Mouse (Mus musculus) cerebellum, adult 18-20 months (tissue): ENCODE data around the gene Tbc1d25.

Experiments
- DNase-seq, 2 experiments: peaks; one replicate each; pipeline ENCODE4 v3.0.0; 2021

Tbc1d25 gene

DNA sequence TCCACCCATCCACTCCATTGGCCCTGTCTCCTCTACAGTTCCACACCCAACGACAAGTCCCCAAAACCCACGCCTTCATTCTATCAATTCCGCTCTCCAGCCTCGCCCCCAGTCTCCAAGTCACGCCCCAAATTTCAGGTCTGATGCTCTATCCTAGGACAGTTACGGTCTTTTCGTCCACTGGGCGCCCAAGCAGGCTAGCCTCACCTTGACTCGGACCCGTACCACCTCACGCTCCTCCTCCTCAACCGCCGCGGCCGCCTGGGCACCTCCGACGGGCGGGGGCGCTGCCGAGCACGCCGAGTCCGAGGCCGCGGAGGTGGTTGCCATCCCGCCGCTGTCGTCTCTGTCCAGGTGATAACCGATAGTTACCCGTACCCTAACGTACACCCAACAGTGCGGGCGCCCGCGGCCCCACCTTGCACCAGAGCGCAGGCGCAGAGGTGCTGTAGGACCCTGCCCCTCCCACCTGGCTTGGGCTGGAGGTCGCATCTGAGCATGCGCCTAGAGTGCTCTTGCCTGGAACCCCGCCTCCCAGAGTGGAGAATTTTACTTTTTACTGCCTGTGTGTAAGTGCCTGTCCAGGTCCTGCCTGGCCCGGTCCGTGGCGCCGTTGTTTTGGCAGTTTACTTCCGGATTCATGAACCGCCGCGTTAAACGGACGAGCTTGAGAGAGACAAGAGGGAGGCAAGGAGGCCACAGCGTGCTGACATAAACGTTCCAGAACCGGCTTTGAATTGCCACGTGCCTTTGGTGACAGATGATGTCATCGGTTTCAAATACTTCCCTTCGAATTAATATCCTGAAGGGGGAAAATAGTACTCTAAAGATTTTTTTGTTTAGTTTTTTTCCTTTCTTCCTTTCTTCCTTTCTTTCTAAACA lies at the start of gene Tbc1d25:
Gene Tbc1d25 (minus strand): TSS at position 678 of the 882 bp plus-strand sequence.
- peak; percentile 86 to 87 for DNase-seq

DNA sequence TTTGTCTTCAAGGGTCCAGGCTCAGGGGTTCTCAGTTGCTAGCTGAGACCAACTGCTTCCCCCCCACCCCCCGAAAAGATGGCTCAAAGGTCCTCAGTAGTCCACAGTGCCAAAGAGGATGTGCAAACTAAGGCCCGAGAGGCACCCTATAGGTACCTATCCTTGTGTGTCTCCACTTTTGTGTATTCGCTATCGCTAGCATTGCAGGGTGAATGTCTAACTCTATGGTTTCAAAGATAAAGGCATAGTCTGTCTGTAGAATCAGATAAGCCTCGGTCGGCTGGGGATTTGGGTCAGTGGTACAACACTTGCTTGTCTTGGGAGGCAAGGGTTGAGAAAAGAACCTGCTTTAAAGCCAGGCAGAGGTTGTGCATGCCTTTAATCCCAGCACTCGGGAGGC lies 47.5 kb upstream of the Tbc1d25 start:
- DNase-seq = no peak

DNA sequence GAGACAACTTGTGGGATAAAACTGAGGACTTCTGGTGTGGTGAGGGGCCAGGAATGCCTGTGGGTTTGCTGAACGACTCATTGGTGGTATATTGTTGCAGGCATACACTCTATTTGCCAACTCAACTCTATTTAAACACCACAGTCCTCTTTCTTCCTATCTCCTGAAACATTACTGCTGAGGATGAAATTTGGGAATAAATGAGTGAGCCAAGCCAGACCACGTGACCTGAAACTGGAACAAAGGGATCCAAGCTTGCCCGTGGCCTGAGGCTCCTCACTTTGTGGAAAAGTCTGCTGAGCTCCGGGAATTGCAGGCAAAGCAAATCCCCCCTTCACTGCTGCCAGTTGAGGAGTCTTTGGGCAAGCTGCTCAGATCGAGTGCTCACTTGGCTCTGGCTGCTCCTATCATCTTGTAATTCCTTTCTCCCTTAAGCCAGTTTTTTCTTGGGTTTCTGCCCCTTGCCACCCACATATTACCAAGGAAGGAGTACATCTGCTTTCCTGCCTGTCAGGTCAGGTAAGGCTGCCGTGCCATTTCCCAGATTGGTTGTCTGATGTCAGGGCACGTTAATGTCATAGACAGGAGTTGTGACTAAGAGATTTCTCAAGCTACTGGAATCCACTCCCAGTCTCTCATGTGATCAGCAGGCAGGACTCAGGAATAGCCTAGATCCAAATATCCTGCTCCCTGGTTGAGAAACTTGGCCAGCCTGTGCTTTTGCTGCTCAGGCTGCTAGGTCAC lies 46.9 kb upstream of the Tbc1d25 start:
- peak; percentile 58 to 64 for DNase-seq

DNA sequence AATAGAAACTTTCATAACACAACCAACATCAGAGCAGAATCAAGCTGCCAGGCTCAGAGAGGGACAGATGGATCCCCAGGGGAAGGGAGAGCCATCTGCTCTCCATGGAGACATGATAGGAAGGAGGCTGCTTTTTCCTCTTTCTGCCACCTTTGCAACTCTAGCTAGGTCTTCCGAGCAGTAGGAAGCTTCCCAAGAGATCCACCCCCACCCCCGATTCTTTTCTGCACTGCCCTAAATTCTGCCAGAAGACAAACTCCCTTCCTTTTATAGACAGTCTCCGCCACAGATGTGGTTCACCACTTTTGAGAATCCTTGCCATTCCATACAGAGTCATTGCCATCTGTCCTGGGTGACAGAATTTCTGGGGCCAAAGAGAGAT lies 46.3 kb upstream of the Tbc1d25 start:
- peak; percentile 63 to 72 for DNase-seq

DNA sequence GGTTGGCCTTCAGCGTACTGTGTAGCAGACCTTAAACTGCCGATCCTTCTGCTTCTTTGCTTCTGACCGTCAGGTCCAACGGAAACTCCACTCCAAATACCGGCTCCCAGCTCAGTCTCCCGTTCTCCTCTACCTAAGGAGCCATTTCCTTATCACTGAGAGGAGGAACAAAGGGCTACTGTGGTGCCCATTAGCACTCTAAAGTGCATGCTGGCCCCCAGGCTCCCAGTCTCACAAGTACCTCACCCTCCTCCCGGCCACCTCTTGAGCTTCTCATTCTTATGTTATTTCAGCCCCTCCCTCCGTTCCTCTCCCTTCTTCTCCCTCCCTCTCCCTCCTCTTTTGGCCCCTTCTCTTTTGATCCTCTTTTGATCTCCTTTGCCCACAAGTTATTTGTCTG lies 43.7 kb upstream of the Tbc1d25 start:
- no peak for DNase-seq

DNA sequence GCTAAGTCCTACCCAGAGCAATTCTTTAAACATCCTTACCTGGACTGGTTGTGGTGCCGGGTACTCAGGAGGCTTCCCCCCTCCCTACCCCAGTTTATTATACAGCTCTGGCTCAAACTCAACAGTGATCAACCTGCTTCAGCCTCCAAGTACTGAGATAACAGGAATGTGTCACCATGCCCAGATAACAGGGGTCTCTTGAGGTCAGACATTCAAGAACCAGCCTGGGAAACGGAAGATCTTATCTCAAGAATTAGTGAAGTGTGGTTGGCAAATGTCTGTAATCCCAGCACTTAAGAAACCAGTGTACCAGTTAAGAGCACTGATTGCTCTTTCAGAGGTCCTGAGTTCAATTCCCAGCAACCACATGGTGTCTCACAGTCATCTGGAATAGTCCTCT lies 42.1 kb upstream of the Tbc1d25 start:
- DNase-seq = no peak

DNA sequence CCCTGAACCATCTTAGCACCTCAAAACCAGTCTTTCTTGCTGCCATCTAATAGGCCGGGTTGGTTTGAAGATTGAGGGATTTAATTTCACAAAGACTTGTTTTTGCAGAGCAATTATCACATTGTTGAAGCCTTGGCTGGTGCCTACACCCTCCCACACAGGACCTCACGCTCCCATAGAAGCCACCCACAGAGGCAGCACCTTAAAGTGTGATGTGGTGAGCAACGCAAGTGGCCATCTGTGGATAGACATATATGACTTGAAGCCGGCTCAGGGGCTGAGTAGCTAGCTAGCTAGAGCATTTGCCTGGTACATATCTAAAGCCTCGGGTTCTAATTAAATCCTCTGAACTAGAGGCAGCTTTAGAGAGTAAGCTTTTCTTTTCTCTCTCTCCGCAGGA lies 41.4 kb upstream of the Tbc1d25 start:
- no peak for DNase-seq

DNA sequence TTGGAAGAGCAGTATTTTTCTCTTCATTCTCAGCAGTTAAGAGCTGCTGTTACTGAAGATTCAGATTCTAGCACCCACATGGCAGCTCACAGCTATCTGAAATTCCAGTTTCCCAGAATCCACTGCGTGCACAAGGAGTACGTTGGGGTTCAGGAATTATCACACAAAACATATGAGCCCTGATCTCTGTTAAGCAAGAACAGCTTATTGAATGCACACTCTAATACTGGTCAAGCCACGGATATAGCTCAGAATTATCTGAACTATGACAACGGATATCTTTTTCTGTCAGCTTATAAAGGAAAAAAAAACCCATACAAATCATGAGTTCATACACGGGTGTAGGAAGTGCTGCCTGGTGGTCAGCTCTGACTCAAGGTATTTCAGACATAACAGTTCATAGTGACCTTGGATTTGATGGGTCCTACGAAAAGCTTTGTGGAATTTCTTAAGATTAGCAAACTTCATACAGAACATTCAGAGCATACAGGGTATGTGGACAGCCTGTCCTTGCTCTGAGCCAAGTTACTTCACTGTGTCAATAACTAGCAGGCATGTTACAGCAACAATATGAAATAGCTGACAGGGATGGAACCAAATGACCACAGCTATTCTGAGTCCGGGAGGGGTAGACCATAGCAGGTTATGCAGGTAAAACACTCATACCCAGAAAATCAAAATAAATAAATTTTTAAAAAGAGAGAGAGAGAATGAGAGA lies 35.7 kb upstream of the Tbc1d25 start:
- DNase-seq = no peak

DNA sequence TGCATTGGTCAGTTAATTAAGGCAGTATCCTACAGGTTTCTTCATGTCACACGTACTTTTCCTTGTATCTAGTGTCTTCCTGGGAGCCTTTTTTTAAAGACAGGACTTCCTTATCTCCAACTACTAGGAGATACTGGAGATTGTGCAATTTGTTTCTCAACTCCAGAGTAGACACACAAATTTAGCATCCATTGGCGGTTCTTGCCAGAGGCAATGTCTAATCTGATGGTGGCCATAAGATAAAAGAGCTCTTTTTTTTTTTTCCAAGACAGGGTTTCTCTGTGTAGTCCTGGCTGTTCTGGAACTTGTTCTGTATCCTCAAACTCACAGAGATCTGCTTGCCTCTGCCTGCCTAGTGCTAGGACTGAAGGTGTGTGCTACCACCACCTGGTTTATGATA lies 33.7 kb upstream of the Tbc1d25 start:
- no peak for DNase-seq

DNA sequence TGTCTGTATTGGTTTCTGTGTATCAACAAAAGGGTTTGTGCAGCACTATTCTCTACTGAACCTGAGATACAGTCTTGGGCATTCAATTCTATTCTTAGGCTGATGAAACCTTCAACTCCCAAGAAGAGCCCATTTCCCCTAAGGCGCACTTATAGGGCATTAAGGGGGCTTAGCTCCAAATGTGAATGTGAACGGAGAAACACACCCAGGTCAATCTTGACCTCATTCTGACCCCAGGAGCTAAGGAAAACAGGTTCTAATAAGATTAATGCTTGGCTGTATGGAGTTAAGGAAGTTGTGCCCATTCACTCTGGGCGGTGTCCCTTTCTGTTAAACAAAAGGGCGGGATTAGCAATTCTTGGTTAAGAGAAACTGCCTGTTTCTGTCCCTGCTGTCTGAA lies 31.2 kb upstream of the Tbc1d25 start:
- DNase-seq = no peak

DNA sequence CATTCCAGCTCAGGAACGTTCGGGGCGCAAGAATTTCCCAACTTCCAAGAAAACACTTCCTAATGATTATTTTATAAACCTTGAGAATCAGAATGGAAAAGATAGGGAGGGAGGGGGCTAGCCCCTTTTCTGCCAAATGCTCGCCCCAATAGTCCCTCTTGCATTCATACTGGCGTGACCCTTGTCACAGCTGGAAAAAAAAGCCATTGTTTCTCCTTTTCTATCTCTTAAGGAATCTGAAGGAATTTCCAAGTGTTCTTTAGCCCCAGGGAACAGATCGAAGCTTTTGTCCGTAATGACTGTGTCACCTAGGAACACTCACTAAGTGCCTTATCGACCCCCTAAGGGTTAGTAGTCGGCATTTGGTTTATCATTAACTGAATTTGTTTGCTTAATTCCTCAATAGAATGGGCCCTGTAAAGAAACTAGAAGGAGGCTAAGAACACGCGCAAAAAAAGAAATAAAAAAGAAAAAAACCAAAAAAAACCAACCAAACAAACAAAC lies 30.8 kb upstream of the Tbc1d25 start:
- DNase-seq = no peak

DNA sequence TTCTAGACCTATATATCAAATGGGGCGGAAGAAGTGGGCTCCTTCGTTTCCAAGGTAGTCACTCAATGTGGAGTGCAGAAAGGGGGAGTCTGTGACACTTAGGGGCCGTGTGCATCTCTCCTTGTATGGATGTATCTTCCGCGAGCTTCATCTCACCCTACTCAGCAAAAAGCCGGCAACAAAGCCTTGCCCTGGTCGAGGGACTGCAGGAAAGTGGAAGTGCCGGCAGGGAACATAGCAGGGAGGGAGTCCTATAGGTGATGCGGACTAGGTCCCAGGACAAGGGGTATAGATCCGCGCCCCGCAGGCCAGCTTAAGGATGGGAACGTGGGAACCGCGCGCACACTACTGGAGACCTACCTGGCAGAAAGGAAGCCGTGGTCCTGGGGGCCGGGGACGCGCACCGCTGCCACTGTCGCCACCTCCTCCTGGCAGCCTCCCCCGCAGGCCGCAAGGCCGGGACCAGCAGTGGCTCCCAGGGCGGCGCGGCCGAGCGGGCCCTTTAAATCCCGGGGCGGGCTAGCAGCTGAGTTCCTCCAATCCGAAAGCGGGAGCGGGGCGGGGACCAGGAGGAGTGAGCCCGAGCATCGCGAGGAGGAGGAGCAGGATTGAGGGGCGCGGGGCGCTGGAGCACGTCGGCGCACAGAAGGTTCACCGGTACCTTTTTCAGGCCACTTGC lies 30.2 kb upstream of the Tbc1d25 start, which contains the start of gene Porcn:
Gene Porcn (minus strand): TSS at position 511 of the 679 bp plus-strand sequence.
- DNase-seq = peak; percentile 89 to 93

DNA sequence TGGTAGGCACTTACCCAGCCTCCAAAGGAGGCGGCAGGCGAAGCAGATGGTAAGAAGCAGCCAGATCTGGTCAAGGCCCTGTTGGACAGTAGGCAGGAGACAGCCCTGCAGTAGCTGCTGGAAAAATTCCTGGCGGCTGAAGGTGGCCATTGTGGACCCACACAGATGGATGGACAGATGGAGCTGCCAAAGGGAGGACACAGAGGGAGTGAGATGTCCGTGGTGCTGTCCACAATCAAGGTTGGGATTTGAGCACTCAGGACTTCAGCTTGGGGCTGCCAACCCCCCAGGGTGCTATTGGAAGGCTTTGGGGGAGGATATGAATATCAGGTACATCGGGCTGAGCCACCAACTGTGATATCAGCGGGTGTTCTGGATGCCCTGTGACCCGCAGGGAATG lies 29.6 kb upstream of the Tbc1d25 start:
- peak; percentile 86 to 92 for DNase-seq

DNA sequence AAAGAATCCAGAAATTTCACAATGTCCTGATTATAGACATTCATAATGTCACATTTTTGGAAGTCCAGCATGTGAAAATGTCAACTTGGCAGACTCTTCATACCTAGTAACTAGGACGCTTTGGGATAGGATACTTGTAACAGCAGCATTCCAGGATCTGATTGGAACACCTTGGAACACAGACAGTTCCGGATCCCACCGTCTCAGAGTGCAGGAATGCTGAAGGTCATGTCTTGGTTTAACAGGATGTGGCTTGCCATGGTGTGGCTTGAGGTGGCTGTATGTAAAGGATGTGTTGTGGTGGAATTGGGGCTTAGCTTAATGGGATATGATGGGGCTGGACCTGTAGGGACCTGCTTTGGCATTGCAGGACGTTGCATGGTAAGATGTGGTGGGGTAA lies 29.1 kb upstream of the Tbc1d25 start:
- no peak for DNase-seq

DNA sequence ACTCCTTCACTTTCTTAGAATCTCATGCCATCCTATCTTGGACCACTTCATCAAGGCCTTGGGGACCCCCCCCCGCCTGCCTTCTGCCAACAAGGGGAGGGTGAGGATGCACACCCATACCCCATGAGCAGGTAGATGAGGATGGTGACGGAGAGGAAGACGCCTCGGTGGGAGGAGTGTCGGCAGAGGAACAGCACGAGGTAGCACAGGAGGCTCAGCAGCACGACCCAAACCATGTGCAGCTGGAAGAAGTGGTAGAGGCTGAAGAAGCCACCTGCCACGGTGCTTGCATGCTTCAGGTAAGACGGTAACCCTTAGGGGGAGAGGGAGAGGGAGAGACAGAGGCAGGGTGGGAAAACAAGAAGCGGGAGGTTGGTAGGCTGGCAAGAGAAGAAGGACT lies 28.1 kb upstream of the Tbc1d25 start:
- DNase-seq = peak in 1 of 2 experiments; percentile 20

DNA sequence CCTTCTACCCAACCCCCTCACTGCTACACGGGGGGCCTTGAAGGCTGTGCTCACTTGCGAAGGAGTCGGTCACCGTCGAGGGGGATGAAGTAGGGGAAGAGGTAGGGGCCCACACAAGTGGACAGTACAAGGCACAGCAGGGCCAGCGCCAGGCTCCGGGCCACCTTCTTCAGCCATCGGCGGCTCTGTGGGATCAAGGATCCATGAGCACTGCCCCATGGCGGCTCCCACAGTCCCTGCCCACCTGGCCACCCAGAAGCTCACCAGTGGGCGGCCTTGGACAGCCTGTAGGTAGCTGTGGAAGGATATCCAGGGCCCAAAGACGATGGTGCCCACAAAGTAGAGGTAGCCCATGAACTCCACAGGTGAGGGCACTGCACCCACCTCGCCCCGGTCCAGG lies 27.1 kb upstream of the Tbc1d25 start:
- DNase-seq = peak; percentile 22 to 39

DNA sequence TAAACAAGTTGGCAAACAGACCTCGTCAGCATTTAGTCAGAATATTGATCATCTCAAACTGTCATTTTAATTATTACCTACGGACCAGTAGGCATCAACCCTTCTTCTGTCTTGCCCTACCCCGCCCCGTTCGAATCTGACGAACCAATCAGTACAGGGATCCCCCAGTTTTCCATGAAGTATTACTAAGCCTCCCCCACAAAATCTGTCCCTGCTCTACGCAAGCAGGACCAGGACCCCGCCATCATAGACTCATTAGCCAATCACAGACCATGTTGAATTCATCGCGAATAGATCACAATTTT lies 17.4 kb upstream of the Tbc1d25 start, which contains the start of gene Ebp:
Gene Ebp (minus strand): TSS at position 94 of the 305 bp plus-strand sequence.
- DNase-seq = no peak

DNA sequence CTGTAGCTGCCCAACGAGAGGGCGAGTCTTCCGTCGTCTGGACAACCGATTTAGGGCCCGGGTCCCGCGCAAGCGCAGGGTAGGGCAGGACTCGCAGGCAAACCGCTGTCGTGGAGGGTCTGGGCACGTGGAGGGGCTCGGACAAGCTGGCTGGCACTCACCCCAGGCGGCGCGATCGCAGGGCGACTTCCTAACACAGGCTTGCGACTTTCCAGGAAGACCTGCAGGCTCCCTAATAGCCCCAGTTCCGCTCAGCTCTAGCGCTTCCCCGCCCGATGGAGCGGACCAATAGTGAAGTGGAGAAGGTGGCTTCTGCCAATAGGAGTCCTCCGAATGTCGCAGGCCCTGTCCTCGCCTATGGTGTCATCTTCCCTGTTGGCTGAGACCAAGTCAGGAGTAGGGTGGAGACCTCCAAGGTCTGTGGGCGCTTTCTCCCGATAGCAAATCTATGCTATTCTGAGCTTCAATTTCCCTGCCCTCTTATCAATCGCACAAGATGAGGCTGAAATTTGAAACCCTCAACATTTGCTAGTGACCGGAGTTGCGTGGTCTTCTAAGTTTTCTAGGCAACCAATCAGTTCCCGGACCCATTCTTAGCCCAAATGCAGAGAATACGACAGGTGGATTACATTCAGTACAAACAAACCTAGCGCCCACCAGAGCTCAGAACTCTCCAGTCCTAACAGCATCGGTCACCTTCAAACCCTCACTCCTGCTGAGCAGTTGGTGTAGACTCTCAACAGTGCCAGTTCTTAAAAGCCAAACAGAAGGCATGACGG lies 16.8 kb upstream of the Tbc1d25 start:
- peak; percentile 77 to 90 for DNase-seq

DNA sequence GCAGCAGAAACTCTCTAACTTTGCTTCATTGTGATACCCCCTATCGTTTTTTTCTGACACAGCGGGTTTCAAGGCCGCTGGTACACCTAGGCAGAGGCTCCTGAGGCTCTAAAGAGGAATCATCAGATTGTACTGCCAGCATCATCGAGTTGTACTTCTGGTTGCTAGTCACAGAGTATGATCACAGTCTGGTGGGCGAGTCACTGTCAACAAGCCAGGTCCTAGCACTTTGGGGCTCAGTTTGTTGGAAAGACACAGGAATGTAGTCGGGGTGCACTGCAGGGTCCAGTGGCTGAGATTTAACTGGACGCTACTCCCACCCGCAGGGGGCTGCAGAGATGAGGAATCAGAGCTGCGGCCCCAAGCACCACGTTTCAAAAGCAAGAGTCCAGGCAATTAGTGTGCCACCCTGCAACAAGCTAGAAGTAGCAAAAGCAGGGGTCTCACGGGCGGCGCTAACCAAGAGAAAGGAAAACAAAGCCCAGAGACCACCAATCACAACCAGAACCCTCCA lies 16.2 kb upstream of the Tbc1d25 start:
- DNase-seq = no peak

DNA sequence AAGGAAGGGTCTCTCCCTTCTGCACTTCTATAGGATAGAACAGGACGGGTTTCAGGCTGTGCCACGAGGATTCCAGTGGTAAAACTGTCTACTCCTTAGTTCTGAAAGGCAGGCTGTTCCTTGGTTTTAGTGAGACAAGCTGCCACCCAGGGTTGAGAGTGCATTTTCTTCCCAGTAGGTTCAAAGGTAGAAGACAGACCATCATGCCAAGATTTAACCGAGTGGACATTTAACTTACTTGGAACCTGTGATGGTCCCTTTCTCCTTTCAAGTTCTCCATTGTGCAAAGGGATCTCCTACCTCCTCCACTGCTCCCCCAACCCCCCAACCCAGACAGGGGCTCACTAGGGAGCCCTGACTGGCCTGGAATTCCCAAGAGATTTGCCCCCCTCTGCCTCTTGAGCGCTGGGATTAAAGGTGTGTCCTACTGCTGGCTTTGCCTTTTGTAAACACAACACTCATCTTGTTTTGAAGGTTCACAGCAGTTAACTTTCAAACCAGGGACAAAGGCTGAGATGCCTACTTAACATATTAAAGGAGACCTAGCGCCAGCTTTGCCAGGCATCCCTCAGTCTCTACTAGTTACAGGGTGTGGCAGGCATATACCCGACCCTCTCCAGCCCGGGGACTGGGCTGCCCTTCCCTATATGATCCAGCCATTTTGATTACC lies 7.0 kb upstream of the Tbc1d25 start:
- no peak for DNase-seq

DNA sequence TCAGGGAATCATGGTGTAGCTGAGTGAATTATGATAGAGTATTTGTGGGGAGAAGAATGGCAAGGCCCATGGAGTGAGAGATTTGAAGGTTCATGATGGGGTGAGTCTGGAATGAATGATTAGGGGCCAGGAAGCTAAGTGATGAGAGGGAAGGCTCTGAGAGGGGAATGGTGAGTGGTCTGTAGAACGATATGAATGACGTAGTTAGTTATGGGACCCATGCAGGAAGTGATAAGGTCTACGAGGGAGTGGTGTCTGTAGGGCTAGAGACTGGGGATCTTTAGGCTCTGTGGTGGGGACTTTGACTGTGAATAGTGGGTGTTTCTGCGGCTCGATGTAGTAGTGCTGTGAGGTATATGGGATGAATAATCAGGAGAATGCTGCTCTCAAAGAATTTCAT lies 3.7 kb upstream of the Tbc1d25 start:
- DNase-seq = no peak
